Comparison of ENCODE assay signal across 9 mouse cellular contexts in genomic region chr1:134062411-134063085, GRCm38 (mm10). TPM values are rescaled to one million over a fixed set of nuclear protein-coding genes. Genes with fewer than 3 reads are reported as not detected.
DNase-seq lines count a peak whose midpoint lies in the region; ATAC-seq and TF ChIP-seq lines count a peak whose summit lies in the region.
"Had no signal": no experiment of that assay in that cellular context is flagged by ENCODE, and none has a peak within 500 bp of the region (broad histone marks: within the 10 kb centered on the region; RNA-seq: fewer than 3 reads in every experiment).

No protein-coding gene starts in this region.

- peaks cover 23% of the 10 kb centered on the region for H3K4me1 ChIP-seq in kidney, adult 2 months (ENCODE audit: control insufficient read depth, insufficient read depth, low read length)
- H3K4me1 ChIP-seq in ES-Bruce4 (ENCODE audit: control insufficient read depth, insufficient read depth, low read length) = peaks cover 8% of the 10 kb centered on the region
- H3K4me1 ChIP-seq in forebrain, embryonic 10.5 days = peaks cover 88% of the 10 kb centered on the region
- peaks cover 65% of the 10 kb centered on the region for H3K4me1 ChIP-seq in limb, embryonic 11.5 days (ENCODE audit: control insufficient read depth, insufficient read depth, low read length)

- H3K27ac ChIP-seq in kidney, adult 2 months (ENCODE audit: insufficient read depth, low read depth, low read length) = peak overlapping the region; percentile 26
- H3K27ac ChIP-seq in ES-Bruce4 (ENCODE audit: insufficient read depth, low read length) = peak overlapping the region; percentile 73
- H3K27ac ChIP-seq in forebrain, embryonic 10.5 days = peak overlapping the region; percentile 94
- peak overlapping the region; percentile 99 for H3K27ac ChIP-seq in limb, embryonic 11.5 days (replicated peaks; ENCODE audit: low read depth, low read length)

- no peaks in the 10 kb centered on the region for H3K36me3 ChIP-seq in kidney, adult 2 months (ENCODE audit: control insufficient read depth, insufficient read depth, low read length)
- H3K36me3 ChIP-seq in ES-Bruce4 (ENCODE audit: control insufficient read depth, insufficient read depth, low read length, poor library complexity, severe bottlenecking) = no peaks in the 10 kb centered on the region
- H3K36me3 ChIP-seq in forebrain, embryonic 10.5 days (replicated peaks) = no peaks in the 10 kb centered on the region
- H3K36me3 ChIP-seq in limb, embryonic 11.5 days (ENCODE audit: control insufficient read depth, insufficient read depth, low read length) = no peaks in the 10 kb centered on the region

- no peak for ATAC-seq in limb, embryonic 11.5 days (ENCODE audit: insufficient number of reproducible peaks, low FRiP score, low TSS enrichment, low read depth)

- no peak overlapping the region for H3K9ac ChIP-seq in ES-Bruce4 (ENCODE audit: low read depth, poor library complexity, severe bottlenecking)
- H3K9ac ChIP-seq in limb, embryonic 11.5 days (ENCODE audit: low read length) = peak overlapping the region; percentile 53

- no peaks in the 10 kb centered on the region for H3K9me3 ChIP-seq in ES-Bruce4 (replicated peaks; ENCODE audit: control insufficient read depth, insufficient read depth, low read length, poor library complexity, severe bottlenecking)
- H3K9me3 ChIP-seq in forebrain, embryonic 10.5 days = no peaks in the 10 kb centered on the region
- H3K9me3 ChIP-seq in limb, embryonic 11.5 days (ENCODE audit: control insufficient read depth, low read length) = no peaks in the 10 kb centered on the region

- WGBS in kidney, adult 2 months = 27% methylated on average over 11 of the region's 11 CpGs
- 4% methylated on average over 11 of the region's 11 CpGs for WGBS in forebrain, embryonic 10.5 days
- WGBS in limb, embryonic 11.5 days = 13% methylated on average over 11 of the region's 11 CpGs

- TF ChIP-seq EP300 in ES-Bruce4 (IDR thresholded peaks at IDR 0.05; ENCODE audit: insufficient read depth, low read depth, low read length) = no peak

- H3K4me2 ChIP-seq in limb, embryonic 11.5 days (ENCODE audit: low read depth, severe bottlenecking) = peak overlapping the region; percentile 18; the same call in 1 of the 2 replicates

- no peak overlapping the region for H3K4me3 ChIP-seq in kidney, adult 2 months (ENCODE audit: insufficient read depth, low read depth, low read length)
- peak overlapping the region; percentile 6; the same call in 1 of the 2 replicates for H3K4me3 ChIP-seq in ES-Bruce4 (ENCODE audit: low read depth, low read length)
- peak overlapping the region; percentile 52 for H3K4me3 ChIP-seq in forebrain, embryonic 10.5 days
- no peak overlapping the region for H3K4me3 ChIP-seq in limb, embryonic 11.5 days (ENCODE audit: low read depth, low read length)

- TF ChIP-seq POLR2A in kidney, adult 2 months (IDR thresholded peaks at IDR 0.05; ENCODE audit: low read depth, low read length) = no peak
- TF ChIP-seq POLR2A in ES-Bruce4 (IDR thresholded peaks at IDR 0.05; ENCODE audit: insufficient read depth, low read length) = no peak

- no peaks in the 10 kb centered on the region for H3K27me3 ChIP-seq in kidney, adult 2 months (replicated peaks; ENCODE audit: control insufficient read depth, insufficient read depth, low read length)
- no peaks in the 10 kb centered on the region for H3K27me3 ChIP-seq in ES-Bruce4 (ENCODE audit: control insufficient read depth, insufficient read depth, low read length, poor library complexity, severe bottlenecking)
- H3K27me3 ChIP-seq in forebrain, embryonic 10.5 days (ENCODE audit: poor library complexity, severe bottlenecking) = no peaks in the 10 kb centered on the region
- H3K27me3 ChIP-seq in limb, embryonic 11.5 days (ENCODE audit: control insufficient read depth, insufficient read depth, low read length) = no peaks in the 10 kb centered on the region

- DNase-seq in kidney, adult 2 months = no peak
- no peak for DNase-seq in kidney, adult 18-20 months
- peak; percentile 26 for DNase-seq in forebrain, embryonic 10.5 days (ENCODE audit: extremely low spot score, low spot score)
- no peak for DNase-seq in limb, embryonic 11.5 days (ENCODE audit: low spot score)
- peak; percentile 95 for DNase-seq in retina, postnatal 1 day
- no peak for DNase-seq in frontal cortex, postnatal 25 days (ENCODE audit: low spot score in 2 of 2)
- DNase-seq in left cerebral cortex, adult 18-20 months (ENCODE audit: low spot score in 2 of 2) = no peak

- no peak for TF ChIP-seq CTCF in kidney, adult 2 months (conservative IDR thresholded peaks at IDR 0.05; ENCODE audit: insufficient read depth, insufficient read length, low read depth, low read length)
- TF ChIP-seq CTCF in ES-Bruce4 (IDR thresholded peaks at IDR 0.05; ENCODE audit: low read depth, low read length) = no peak

RNA-seq across cellular contexts. Expression of gene Btg2, which starts 16.4 kb away (rescaled TPM):
- polyA plus RNA-seq in kidney, adult 2 months (2012; rRNA removed) = 20.3 and 23.7 TPM in 2 replicates
- polyA plus RNA-seq in ES-Bruce4 (2011; ENCODE audit: insufficient read depth, insufficient read length, low read depth, missing spikeins) = 109 and 112 TPM in 2 replicates
- 64.6 and 68.6 TPM in 2 replicates for polyA plus RNA-seq in forebrain, embryonic 10.5 days (2016; fragmentation: Nextera tagmentation; extraction: Ambion mirVana)
- 21.3 and 22.1 TPM in 2 replicates for polyA plus RNA-seq in limb, embryonic 11.5 days (2014; fragmentation: Nextera tagmentation; extraction: Ambion mirVana)
- 10 to 100 TPM; 18.7 to 22.2 TPM for total RNA-seq in left cerebral cortex, adult 18-20 months (2021)

RNA-seq across cellular contexts. Expression of gene Fmod, which starts 25.5 kb away (rescaled TPM):
- 9.7 and 11.9 TPM in 2 replicates for polyA plus RNA-seq in kidney, adult 2 months (2012; rRNA removed)
- not detected in 2 replicates for polyA plus RNA-seq in ES-Bruce4 (2011; ENCODE audit: insufficient read depth, insufficient read length, low read depth, missing spikeins)
- 1.3 TPM in 2 replicates for polyA plus RNA-seq in forebrain, embryonic 10.5 days (2016; fragmentation: Nextera tagmentation; extraction: Ambion mirVana)
- 2.9 and 4.5 TPM in 2 replicates for polyA plus RNA-seq in limb, embryonic 11.5 days (2014; fragmentation: Nextera tagmentation; extraction: Ambion mirVana)
- 10 to 100 TPM; 27.5 to 28.4 TPM for total RNA-seq in left cerebral cortex, adult 18-20 months (2021)

RNA-seq across cellular contexts. Expression of gene Chit1, which starts 48.5 kb away (rescaled TPM):
- not detected in 2 replicates for polyA plus RNA-seq in kidney, adult 2 months (2012; rRNA removed)
- not detected in 2 replicates for polyA plus RNA-seq in ES-Bruce4 (2011; ENCODE audit: insufficient read depth, insufficient read length, low read depth, missing spikeins)
- polyA plus RNA-seq in forebrain, embryonic 10.5 days (2016; fragmentation: Nextera tagmentation; extraction: Ambion mirVana) = not detected in 2 replicates
- polyA plus RNA-seq in limb, embryonic 11.5 days (2014; fragmentation: Nextera tagmentation; extraction: Ambion mirVana) = not detected in 2 replicates
- total RNA-seq in left cerebral cortex, adult 18-20 months (2021) = not detected
- total RNA-seq: layer of hippocampus, postnatal 36 days had no signal

Comparison
In these comparisons a context has a peak if more than half of its experiments do, and no peak if none do; other contexts are left out.
1. DNase-seq: peak in forebrain, embryonic 10.5 days (single experiment) and retina, postnatal 1 day (single experiment); none in kidney, adult 2 months (single experiment), kidney, adult 18-20 months (single experiment), limb, embryonic 11.5 days (single experiment), frontal cortex, postnatal 25 days (0 of 2) and left cerebral cortex, adult 18-20 months (0 of 2).
2. H3K27ac ChIP-seq: peak in every context shown above with its lines; median percentile 99 in limb, embryonic 11.5 days; 94 in forebrain, embryonic 10.5 days; 73 in ES-Bruce4; 26 in kidney, adult 2 months.
3. H3K4me3 ChIP-seq: peak in ES-Bruce4 (single experiment) and forebrain, embryonic 10.5 days (single experiment); none in kidney, adult 2 months (single experiment) and limb, embryonic 11.5 days (single experiment).